Mouse (Mus musculus) stomach, embryonic 16.5 days (tissue): Measurements from ENCODE around the gene Fam136a. TPM values are rescaled to one million over a fixed set of nuclear protein-coding genes. Genes with fewer than 3 reads are reported as not detected.
A peak's percentile ranks its signal among the peaks of the same experiment; 100 is the strongest.

ENCODE experiments used
- ATAC-seq: fragments of 200-750 bp; cut with Nextera tagmentation; 2 replicates; pipeline ENCODE4 v1.8.0; 2017; ENCODE audit warnings: moderate number of reproducible peaks, moderate TSS enrichment; ENCODE audit not compliant: insufficient read depth, low FRiP score
- H3K27ac ChIP-seq: fragments of 300-500 bp; sonication (generic); 2 replicates; pipeline ENCODE4 v1.5.1; 2014; ENCODE audit warnings: low read length
- H3K27me3 ChIP-seq: fragments of 300-500 bp; sonication (generic); 2 replicates; pipeline ENCODE4 v1.6.1; 2014; ENCODE audit warnings: low read length, control low read depth, mixed read lengths; ENCODE audit not compliant: control insufficient read depth, insufficient read depth
- H3K36me3 ChIP-seq: fragments of 300-500 bp; sonication (generic); 2 replicates; pipeline ENCODE4 v1.6.1; 2014; ENCODE audit warnings: low read length; ENCODE audit not compliant: control insufficient read depth, insufficient read depth
- H3K4me1 ChIP-seq: fragments of 300-500 bp; sonication (generic); 2 replicates; pipeline ENCODE4 v1.6.1; 2014; ENCODE audit warnings: low read length, control low read depth, mixed read lengths; ENCODE audit not compliant: control insufficient read depth, insufficient read depth
- H3K4me2 ChIP-seq: fragments of 300-500 bp; sonication (generic); 2 replicates; pipeline ENCODE4 v1.6.1; 2014; ENCODE audit warnings: low read depth, low read length, mixed read lengths
- H3K4me3 ChIP-seq: fragments of 300-500 bp; sonication (generic); replicated peaks from 2 replicates; pipeline ENCODE4 v1.5.1; 2014; ENCODE audit warnings: mild to moderate bottlenecking, low read length
- H3K9ac ChIP-seq: fragments of 300-500 bp; sonication (generic); 2 replicates; pipeline ENCODE4 v1.6.1; 2014; ENCODE audit warnings: low read length
- H3K9me3 ChIP-seq: fragments of 300-500 bp; sonication (generic); replicated peaks from 2 replicates; pipeline ENCODE4 v1.6.1; 2016; ENCODE audit warnings: low read length, control low read depth; ENCODE audit not compliant: control insufficient read depth
- WGBS: fragments of 180-500 bp; shearing (Covaris S2); extraction: QIAGEN DNeasy Blood & Tissue Kit; methylation state at CpG from one replicate; pipeline ENCODE4 v1.1.7; 2014; 5-methylcytosine and 5-hydroxymethylcytosine counted together
- polyA plus RNA-seq: library from polyadenylated mRNA; unstranded; fragments of >200 nt; fragmentation: Nextera tagmentation; extraction: Ambion mirVana; gene quantifications from 2 replicates; pipeline ENCODE4 v1.2.1, GENCODE M21; 2015

The Fam136a gene
- polyA plus RNA-seq, 1 experiment from 2014 or later: 128 TPM

DNA sequence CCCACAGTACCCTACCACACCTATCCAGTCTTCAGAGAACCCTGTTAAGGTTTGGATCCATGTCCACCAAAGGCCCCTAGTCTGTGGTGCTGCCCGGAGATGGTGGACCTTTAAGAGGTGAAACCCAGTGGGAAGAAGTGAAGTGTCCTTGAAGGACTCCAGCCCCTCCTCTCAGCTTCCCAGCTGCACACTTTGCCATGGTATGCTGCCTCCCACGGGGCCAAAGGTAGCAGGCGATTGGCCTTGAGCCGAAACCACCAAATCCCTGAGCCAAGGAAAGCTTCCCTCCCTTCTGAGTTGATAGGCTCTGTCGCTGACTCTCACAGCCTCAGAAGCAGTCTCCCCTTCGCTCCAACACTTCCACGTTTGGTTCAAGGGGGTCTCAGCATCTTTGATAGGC is 4.8 kb upstream of the Fam136a start:
- H3K36me3 ChIP-seq: no peaks in the 10 kb centered on the region
- 63% methylated on average over 7 of the region's 7 CpGs for WGBS
- ATAC-seq: no peak
- no peaks in the 10 kb centered on the region for H3K4me1 ChIP-seq
- no peaks in the 10 kb centered on the region for H3K9me3 ChIP-seq
- H3K27ac ChIP-seq: no peak overlapping the region
- no peak overlapping the region for H3K4me3 ChIP-seq
- no peaks in the 10 kb centered on the region for H3K27me3 ChIP-seq
- H3K9ac ChIP-seq: no peak overlapping the region
- no peak overlapping the region for H3K4me2 ChIP-seq

DNA sequence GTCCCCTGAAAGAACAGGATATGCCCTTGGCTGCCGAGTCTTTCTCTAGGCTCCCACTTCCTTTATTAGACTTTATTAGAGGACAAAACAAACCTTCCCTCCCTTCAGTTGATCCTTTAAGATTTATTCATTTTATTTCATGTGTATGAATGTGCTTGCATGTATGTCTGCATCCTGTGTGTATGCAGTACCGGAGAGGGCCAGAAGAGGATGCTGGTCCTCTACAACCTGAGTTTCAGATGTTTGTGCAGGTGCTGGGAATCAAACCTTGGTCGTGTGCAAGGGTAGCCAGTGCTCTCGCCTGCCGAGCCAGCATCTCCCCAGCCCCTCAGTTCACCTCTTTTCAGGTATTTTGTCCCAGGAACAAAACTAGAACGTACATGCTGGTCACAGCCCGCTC is 4.1 kb upstream of the Fam136a start:
- WGBS: 86% methylated on average over 7 of the region's 7 CpGs
- no peak for ATAC-seq
- no peaks in the 10 kb centered on the region for H3K27me3 ChIP-seq
- no peak overlapping the region for H3K4me3 ChIP-seq
- peaks cover 4% of the 10 kb centered on the region for H3K4me1 ChIP-seq
- no peak overlapping the region for H3K4me2 ChIP-seq
- H3K9ac ChIP-seq: no peak overlapping the region
- H3K36me3 ChIP-seq: no peaks in the 10 kb centered on the region
- no peak overlapping the region for H3K27ac ChIP-seq
- no peaks in the 10 kb centered on the region for H3K9me3 ChIP-seq

DNA sequence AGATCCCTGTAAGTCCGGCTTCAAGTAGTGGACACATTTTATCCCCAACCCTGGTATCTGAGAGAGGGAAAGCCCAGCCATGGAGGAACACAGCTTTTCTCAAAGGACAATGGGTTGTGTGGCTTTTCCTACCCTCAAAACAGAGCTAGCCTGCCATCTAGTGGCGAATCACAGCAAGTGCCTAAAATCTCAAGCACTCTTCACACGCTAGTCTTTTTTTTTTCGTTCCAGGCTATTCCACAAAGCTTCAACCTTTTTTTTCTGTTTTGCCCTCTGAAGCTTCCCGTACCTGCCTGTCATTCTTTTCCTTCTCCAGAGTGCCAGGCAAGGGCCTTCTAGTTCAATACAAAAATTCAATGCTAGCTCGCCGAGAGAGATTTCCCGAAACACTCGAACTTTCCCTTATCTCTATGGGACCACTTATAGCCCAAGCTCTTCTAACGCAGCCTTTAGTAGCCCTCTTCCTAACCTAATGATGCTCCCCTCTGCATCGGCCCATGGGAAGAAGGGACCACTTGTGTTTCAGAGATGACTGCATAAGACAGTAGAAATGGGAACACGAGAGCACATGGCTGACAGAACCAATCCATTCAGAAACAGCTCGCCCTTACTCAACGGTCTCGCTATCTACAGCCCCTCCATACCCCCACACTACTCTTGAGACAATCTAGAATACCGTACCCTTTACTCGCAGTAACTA is 854 bp upstream of the Fam136a start:
- Histone ChIP-seq H3K27me3 (no peaks in the 10 kb centered on the region), H3K4me2 (peak overlapping the region; percentile 99), H3K27ac (peak overlapping the region; percentile 14; the same call in 1 of the 2 replicates), H3K4me1 (peaks cover 9% of the 10 kb centered on the region), H3K36me3 (no peaks in the 10 kb centered on the region), H3K9me3 (no peaks in the 10 kb centered on the region), H3K9ac (peak overlapping the region; percentile 82), H3K4me3 (peak overlapping the region; percentile 72)
- ATAC-seq: 0 out of 2 replicates have a peak, but pooled peaks have one; percentile 6
- WGBS: 2% methylated on average over 17 of the region's 17 CpGs

DNA sequence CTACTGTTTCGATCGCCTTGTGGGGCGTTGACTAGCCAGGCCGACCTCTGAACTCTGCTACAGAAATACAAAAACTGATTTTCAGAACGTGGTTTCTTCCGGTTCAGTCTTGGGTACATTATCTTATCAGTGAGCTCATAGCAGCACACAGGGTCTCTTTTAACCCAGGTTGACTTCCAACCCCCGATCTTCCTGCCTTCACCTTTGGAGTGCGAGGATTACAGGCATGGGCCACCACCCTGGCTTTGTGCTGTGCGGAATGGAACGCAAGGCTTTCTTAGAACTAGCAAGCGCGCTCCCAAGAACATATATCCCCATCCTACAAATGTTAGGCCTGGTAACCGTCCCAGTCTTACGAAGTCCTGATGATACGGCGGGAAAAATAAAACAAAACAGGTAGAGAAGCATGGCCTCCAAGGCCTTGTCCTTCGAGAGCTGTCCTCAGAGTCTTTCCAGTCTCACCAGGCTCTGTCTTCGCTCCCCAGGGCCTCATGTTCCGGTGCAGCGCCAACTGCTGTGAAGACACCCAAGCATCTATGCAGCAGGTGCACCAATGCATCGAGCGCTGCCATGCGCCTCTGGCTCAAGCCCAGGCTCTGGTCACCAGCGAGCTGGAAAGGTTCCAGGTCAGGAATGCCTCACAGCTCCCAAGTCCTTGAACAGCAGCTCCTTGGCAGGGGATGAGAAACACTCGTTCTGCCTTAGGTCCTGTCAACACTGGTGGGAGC is 843 bp downstream of the Fam136a start:
- Histone ChIP-seq H3K4me1 (peaks cover 16% of the 10 kb centered on the region), H3K27ac (peak overlapping the region; percentile 90), H3K4me2 (peak overlapping the region; percentile 99), H3K27me3 (no peaks in the 10 kb centered on the region), H3K9ac (peak overlapping the region; percentile 82), H3K9me3 (no peaks in the 10 kb centered on the region), H3K36me3 (no peaks in the 10 kb centered on the region), H3K4me3 (peak overlapping the region; percentile 72)
- ATAC-seq: peak; percentile 15; the same call in 1 of the 2 replicates
- WGBS: 38% methylated on average over 25 of the region's 25 CpGs

DNA sequence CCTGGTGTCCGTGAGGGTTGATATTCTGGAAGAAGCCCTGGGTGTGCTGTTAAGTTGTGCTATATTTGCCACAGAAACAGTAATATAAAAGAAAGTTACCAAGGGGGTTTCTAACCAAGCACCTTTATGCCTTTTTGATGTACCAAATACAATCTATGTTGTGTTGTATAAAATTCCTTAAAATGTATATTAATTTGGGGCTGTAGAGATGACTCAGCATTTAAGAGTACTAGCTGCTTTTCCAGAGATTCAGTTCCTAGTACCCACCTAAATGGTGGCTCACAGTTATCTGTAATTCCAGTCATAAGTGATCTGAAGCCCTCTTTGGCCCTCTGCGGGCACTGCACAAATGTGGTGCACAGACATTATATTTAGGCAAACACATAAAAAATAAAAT is 1.4 kb downstream of the Fam136a start:
- H3K4me3 ChIP-seq: peak overlapping the region; percentile 72
- peak overlapping the region; percentile 82 for H3K9ac ChIP-seq
- H3K4me2 ChIP-seq: peak overlapping the region; percentile 99
- H3K27ac ChIP-seq: peak overlapping the region; percentile 90; the same call in 1 of the 2 replicates
- H3K4me1 ChIP-seq: peaks cover 16% of the 10 kb centered on the region
- 69% methylated on average over 2 of the region's 2 CpGs for WGBS
- ATAC-seq: no peak
- no peaks in the 10 kb centered on the region for H3K36me3 ChIP-seq
- H3K27me3 ChIP-seq: no peaks in the 10 kb centered on the region
- no peaks in the 10 kb centered on the region for H3K9me3 ChIP-seq

- H3K4me1 ChIP-seq: peaks cover 22% of the 10 kb centered on the region
- 90% methylated on average over 5 of the region's 5 CpGs for WGBS
- no peak overlapping the region for H3K4me3 ChIP-seq
- H3K4me2 ChIP-seq: no peak overlapping the region
- no peak for ATAC-seq
- no peaks in the 10 kb centered on the region for H3K36me3 ChIP-seq
- H3K27me3 ChIP-seq: no peaks in the 10 kb centered on the region
- no peak overlapping the region for H3K9ac ChIP-seq
- no peaks in the 10 kb centered on the region for H3K9me3 ChIP-seq
- H3K27ac ChIP-seq: no peak overlapping the region
Observed at GRCm38 (mm10) chr6:86368479-86368878, 3.0 kb downstream of the Fam136a start.

GRCm38 (mm10) chr6:86370093-86370713 is 4.8 kb downstream of the Fam136a start:
- Histone ChIP-seq H3K4me3 (peak overlapping the region; percentile 83; the same call in 1 of the 2 replicates), H3K27ac (peak overlapping the region; percentile 89)

GRCm38 (mm10) chr6:86370764-86371339 is 5.4 kb downstream of the Fam136a start, which contains the start of gene Snrpg:
Snrpg (plus strand) TSS chr6:86371304.
- H3K27me3 ChIP-seq: no peaks in the 10 kb centered on the region
- ATAC-seq: no peak
- H3K36me3 ChIP-seq: no peaks in the 10 kb centered on the region
- no peaks in the 10 kb centered on the region for H3K9me3 ChIP-seq
- WGBS: 13% methylated on average over 15 of the region's 15 CpGs
- peak within 1 kb of the TSS; percentile 91 for H3K9ac ChIP-seq
- H3K4me3 ChIP-seq: peak within 1 kb of the TSS; percentile 83
- peak within 1 kb of the TSS; percentile 74 for H3K4me2 ChIP-seq
- H3K4me1 ChIP-seq: peaks cover 22% of the 10 kb centered on the region
- peak within 1 kb of the TSS; percentile 89 for H3K27ac ChIP-seq

More at GRCm38 (mm10) chr6:86370093-86370713, 4.8 kb downstream of the Fam136a start:
- Histone ChIP-seq H3K9ac (peak overlapping the region; percentile 91), H3K27me3 (no peaks in the 10 kb centered on the region), H3K9me3 (no peaks in the 10 kb centered on the region), H3K36me3 (no peaks in the 10 kb centered on the region), H3K4me1 (peaks cover 22% of the 10 kb centered on the region), H3K4me2 (peak overlapping the region; percentile 74; the same call in 1 of the 2 replicates)
- WGBS: 61% methylated on average over 3 of the region's 3 CpGs
- ATAC-seq: no peak
